Comparison of ENCODE assay signal across 34 mouse cellular contexts in the genomic region with DNA sequence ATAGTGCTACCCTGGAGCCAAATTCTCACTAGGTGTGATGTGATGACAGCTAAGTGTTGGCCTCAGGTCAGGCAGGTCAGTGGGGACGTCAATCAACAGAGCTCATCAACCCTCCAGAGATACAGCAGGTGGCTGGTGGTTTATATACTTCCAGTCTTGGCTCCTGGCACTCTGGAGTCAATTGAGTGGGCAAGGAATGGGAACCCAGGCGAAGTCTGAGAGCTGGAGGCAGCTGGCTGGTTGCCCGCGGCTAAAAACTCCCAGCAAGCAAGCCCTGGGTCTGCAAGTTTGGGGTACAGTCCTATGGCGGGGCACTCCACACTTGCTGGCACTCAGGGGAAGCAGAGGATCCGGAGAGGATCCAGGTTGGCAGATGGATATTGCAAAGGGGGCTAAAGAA. TPM values are rescaled to one million over a fixed set of nuclear protein-coding genes. Genes with fewer than 3 reads are reported as not detected.
DNase-seq lines count a peak whose midpoint lies in the region; ATAC-seq and TF ChIP-seq lines count a peak whose summit lies in the region.
"Had no signal": no experiment of that assay in that cellular context is flagged by ENCODE, and none has a peak within 500 bp of the region (broad histone marks: within the 10 kb centered on the region; RNA-seq: fewer than 3 reads in every experiment).

No protein-coding gene starts in this region.

- no peaks in the 10 kb centered on the region for H3K9me3 ChIP-seq in forebrain, embryonic 15.5 days
- no peaks in the 10 kb centered on the region for H3K9me3 ChIP-seq in forebrain, embryonic 16.5 days (ENCODE audit: control insufficient read depth, low read length)
- no peaks in the 10 kb centered on the region for H3K9me3 ChIP-seq in heart, embryonic 13.5 days
- H3K9me3 ChIP-seq in heart, embryonic 10.5 days, result no peaks in the 10 kb centered on the region
- H3K9me3 ChIP-seq in kidney, postnatal 0 days (replicated peaks; ENCODE audit: low read length), result no peaks in the 10 kb centered on the region
- H3K9me3 ChIP-seq: hindbrain, embryonic 15.5 days; intestine, embryonic 15.5 days; kidney, embryonic 15.5 days; limb, embryonic 10.5 days; limb, embryonic 15.5 days; liver, embryonic 13.5 days; neural tube, embryonic 12.5 days had no signal

- no peak for DNase-seq in heart, embryonic 10.5 days (ENCODE audit: low spot score)
- no peak for DNase-seq in kidney, postnatal 0 days (ENCODE audit: low spot score)
- DNase-seq in kidney, postnatal 25 days, result no peak
- DNase-seq: adrenal gland, postnatal 14 days; cerebellum, adult 11-12 months; cerebellum, postnatal 36 days; forebrain, postnatal 0 days; gastrocnemius, postnatal 25 days; heart, postnatal 4 days; kidney, postnatal 4 days; liver, embryonic 13.5 days; lung, adult 18-20 months; right cerebral cortex, adult 18-20 months; spleen, adult 18-20 months; thymus, postnatal 14 days had no signal

- H3K36me3 ChIP-seq in forebrain, embryonic 15.5 days, result 0 out of 2 replicates have a peak, but pooled peaks cover 6% of the 10 kb centered on the region
- peaks cover 5% of the 10 kb centered on the region; the same call in 1 of the 2 replicates for H3K36me3 ChIP-seq in forebrain, embryonic 16.5 days (ENCODE audit: control insufficient read depth, insufficient read depth)
- peaks cover 41% of the 10 kb centered on the region for H3K36me3 ChIP-seq in heart, embryonic 13.5 days
- H3K36me3 ChIP-seq in heart, embryonic 10.5 days, result peaks cover 36% of the 10 kb centered on the region
- 0 out of 2 replicates have a peak, but pooled peaks cover 12% of the 10 kb centered on the region for H3K36me3 ChIP-seq in kidney, postnatal 0 days (ENCODE audit: insufficient read depth, low read length)
- H3K36me3 ChIP-seq: hindbrain, embryonic 15.5 days; intestine, embryonic 15.5 days; liver, embryonic 13.5 days had no signal

- no peak for ATAC-seq in forebrain, embryonic 15.5 days (replicated peaks)
- ATAC-seq in forebrain, embryonic 16.5 days, result no peak
- no peak for ATAC-seq in heart, embryonic 13.5 days (ENCODE audit: extremely low read depth, insufficient number of reproducible peaks, low FRiP score, low TSS enrichment)
- ATAC-seq in kidney, postnatal 0 days (replicated peaks; ENCODE audit: low FRiP score, low read depth), result no peak
- no peak for ATAC-seq in megakaryocyte-erythroid progenitor cell, adult 5-6 weeks (replicated peaks; ENCODE audit: low FRiP score, low TSS enrichment, poor library complexity, severe bottlenecking)
- ATAC-seq: CD4-positive, CD25-positive, alpha-beta regulatory T cell, adult 4 months; forebrain, postnatal 0 days; intestine, embryonic 15.5 days; lung, postnatal 0 days; midbrain, embryonic 16.5 days had no signal

- no peak overlapping the region for H3K9ac ChIP-seq in forebrain, embryonic 15.5 days (replicated peaks)
- no peak overlapping the region for H3K9ac ChIP-seq in forebrain, embryonic 16.5 days (replicated peaks; ENCODE audit: low read depth, low read length)
- no peak overlapping the region for H3K9ac ChIP-seq in heart, embryonic 13.5 days
- H3K9ac ChIP-seq in kidney, postnatal 0 days (ENCODE audit: low read depth, low read length), result no peak overlapping the region
- H3K9ac ChIP-seq: forebrain, postnatal 0 days; hindbrain, embryonic 15.5 days; intestine, embryonic 15.5 days; kidney, embryonic 15.5 days; limb, embryonic 15.5 days; liver, embryonic 13.5 days; neural tube, embryonic 12.5 days had no signal

- H3K27ac ChIP-seq in forebrain, embryonic 15.5 days (replicated peaks), result peak overlapping the region; percentile 16; the same call in 1 of the 2 replicates
- H3K27ac ChIP-seq in forebrain, embryonic 16.5 days (ENCODE audit: low read length), result no peak overlapping the region
- H3K27ac ChIP-seq in heart, embryonic 13.5 days (replicated peaks), result no peak overlapping the region
- H3K27ac ChIP-seq in heart, embryonic 10.5 days, result no peak overlapping the region
- H3K27ac ChIP-seq in kidney, postnatal 0 days, result 0 out of 2 replicates have a peak overlapping the region, but pooled peaks have one; percentile 5
- H3K27ac ChIP-seq: hindbrain, embryonic 15.5 days; intestine, embryonic 15.5 days; kidney, embryonic 15.5 days; limb, embryonic 10.5 days; limb, embryonic 15.5 days; liver, embryonic 13.5 days; neural tube, embryonic 12.5 days had no signal

- 72% methylated on average over 6 of the region's 6 CpGs for WGBS in forebrain, embryonic 15.5 days
- WGBS in forebrain, embryonic 16.5 days, result 70% methylated on average over 6 of the region's 6 CpGs
- WGBS in heart, embryonic 13.5 days, result 83% methylated on average over 6 of the region's 6 CpGs
- 78% methylated on average over 6 of the region's 6 CpGs for WGBS in heart, embryonic 10.5 days
- 88% methylated on average over 6 of the region's 6 CpGs for WGBS in kidney, postnatal 0 days

- no peaks in the 10 kb centered on the region for H3K27me3 ChIP-seq in forebrain, embryonic 15.5 days
- H3K27me3 ChIP-seq in forebrain, embryonic 16.5 days (replicated peaks; ENCODE audit: control insufficient read depth, insufficient read depth, low read length), result no peaks in the 10 kb centered on the region
- no peaks in the 10 kb centered on the region for H3K27me3 ChIP-seq in heart, embryonic 13.5 days (replicated peaks)
- no peaks in the 10 kb centered on the region; the same call in 1 of the 2 replicates for H3K27me3 ChIP-seq in heart, embryonic 10.5 days (ENCODE audit: insufficient read depth, poor library complexity, severe bottlenecking)
- H3K27me3 ChIP-seq in kidney, postnatal 0 days (ENCODE audit: insufficient read depth, low read length), result no peaks in the 10 kb centered on the region
- H3K27me3 ChIP-seq: hindbrain, embryonic 15.5 days; intestine, embryonic 15.5 days; kidney, embryonic 15.5 days; limb, embryonic 15.5 days; neural tube, embryonic 12.5 days had no signal

- TF ChIP-seq CTCF in kidney, postnatal 0 days (IDR thresholded peaks at IDR 0.05; ENCODE audit: low read depth), result no peak

- H3K4me1 ChIP-seq in forebrain, embryonic 15.5 days, result peaks cover 37% of the 10 kb centered on the region
- peaks cover 29% of the 10 kb centered on the region for H3K4me1 ChIP-seq in forebrain, embryonic 16.5 days (replicated peaks; ENCODE audit: control insufficient read depth, insufficient read depth, low read length)
- peaks cover 49% of the 10 kb centered on the region for H3K4me1 ChIP-seq in heart, embryonic 13.5 days
- peaks cover 17% of the 10 kb centered on the region for H3K4me1 ChIP-seq in heart, embryonic 10.5 days
- H3K4me1 ChIP-seq in kidney, postnatal 0 days (replicated peaks; ENCODE audit: insufficient read depth, low read length), result peaks cover 18% of the 10 kb centered on the region
- H3K4me1 ChIP-seq: megakaryocyte, embryonic 14.5 days had no signal

- no peak overlapping the region for H3K4me3 ChIP-seq in forebrain, embryonic 15.5 days
- H3K4me3 ChIP-seq in forebrain, embryonic 16.5 days (replicated peaks; ENCODE audit: low read length), result no peak overlapping the region
- peak overlapping the region; percentile 64 for H3K4me3 ChIP-seq in heart, embryonic 13.5 days
- H3K4me3 ChIP-seq in heart, embryonic 10.5 days, result no peak overlapping the region
- no peak overlapping the region for H3K4me3 ChIP-seq in kidney, postnatal 0 days (replicated peaks; ENCODE audit: low read depth, low read length)
- H3K4me3 ChIP-seq: hindbrain, embryonic 15.5 days; intestine, embryonic 15.5 days; kidney, embryonic 15.5 days; limb, embryonic 10.5 days; limb, embryonic 15.5 days; liver, embryonic 13.5 days; megakaryocyte, embryonic 14.5 days; myocyte; neural tube, embryonic 12.5 days had no signal

- H3K4me2 ChIP-seq in forebrain, embryonic 15.5 days (replicated peaks), result no peak overlapping the region
- H3K4me2 ChIP-seq in forebrain, embryonic 16.5 days (ENCODE audit: low read length), result no peak overlapping the region
- peak overlapping the region; percentile 70 for H3K4me2 ChIP-seq in heart, embryonic 13.5 days
- H3K4me2 ChIP-seq in kidney, postnatal 0 days (ENCODE audit: low read length), result no peak overlapping the region
- H3K4me2 ChIP-seq: hindbrain, embryonic 15.5 days; intestine, embryonic 15.5 days; kidney, embryonic 15.5 days; limb, embryonic 15.5 days; liver, embryonic 13.5 days; neural tube, embryonic 12.5 days had no signal

RNA-seq across cellular contexts. Expression of a gene that starts 9.1 kb away (rescaled TPM):
- polyA plus RNA-seq in forebrain, embryonic 15.5 days (2015; fragmentation: Nextera tagmentation; extraction: Ambion mirVana), result 23.7 and 23.8 TPM in 2 replicates
- polyA plus RNA-seq in forebrain, embryonic 16.5 days (2015; fragmentation: Nextera tagmentation; extraction: Ambion mirVana), result 20.3 and 26.1 TPM in 2 replicates
- polyA plus RNA-seq in heart, embryonic 13.5 days (2015; fragmentation: Nextera tagmentation; extraction: Ambion mirVana), result 38.3 and 38.5 TPM in 2 replicates
- 24.7 and 25.5 TPM in 2 replicates for polyA plus RNA-seq in heart, embryonic 10.5 days (2016; fragmentation: Nextera tagmentation; extraction: Ambion mirVana)
- polyA plus RNA-seq in kidney, postnatal 0 days (2015; fragmentation: Nextera tagmentation; extraction: Ambion mirVana), result 52.2 and 52.6 TPM in 2 replicates
- not detected in 2 replicates for total RNA-seq in megakaryocyte-erythroid progenitor cell, adult 5-6 weeks (2014; fragmentation: Nextera tagmentation)
- not detected in 2 replicates for total RNA-seq in megakaryocyte-erythroid progenitor cell, adult 5-6 weeks (2017)
- polyA plus RNA-seq: CD4-positive, CD25-positive, alpha-beta regulatory T cell, adult 4 months had no signal

RNA-seq across cellular contexts. Expression of a gene that starts 59.7 kb away (rescaled TPM):
- 0.52 and 1.3 TPM in 2 replicates for polyA plus RNA-seq in forebrain, embryonic 15.5 days (2015; fragmentation: Nextera tagmentation; extraction: Ambion mirVana)
- 0.45 and 0.67 TPM in 2 replicates for polyA plus RNA-seq in forebrain, embryonic 16.5 days (2015; fragmentation: Nextera tagmentation; extraction: Ambion mirVana)
- 0.06 and 0.33 TPM in 2 replicates for polyA plus RNA-seq in heart, embryonic 13.5 days (2015; fragmentation: Nextera tagmentation; extraction: Ambion mirVana)
- 0.11 and 0.16 TPM in 2 replicates for polyA plus RNA-seq in heart, embryonic 10.5 days (2016; fragmentation: Nextera tagmentation; extraction: Ambion mirVana)
- polyA plus RNA-seq in kidney, postnatal 0 days (2015; fragmentation: Nextera tagmentation; extraction: Ambion mirVana), result 0.09 TPM in 1 of 2 replicates, not detected in the other
- total RNA-seq in megakaryocyte-erythroid progenitor cell, adult 5-6 weeks (2014; fragmentation: Nextera tagmentation), result not detected in 2 replicates
- total RNA-seq in megakaryocyte-erythroid progenitor cell, adult 5-6 weeks (2017), result not detected in 2 replicates
- total RNA-seq: adrenal gland, postnatal 14 days; gastrocnemius, postnatal 25 days; heart, postnatal 4 days had no signal
- polyA plus RNA-seq: CD4-positive, CD25-positive, alpha-beta regulatory T cell, adult 4 months; embryonic facial prominence, embryonic 11.5 days; heart, postnatal 0 days; limb, embryonic 10.5 days; liver, embryonic 13.5 days; stomach, embryonic 16.5 days; urinary bladder, adult 2 months had no signal

Comparison
In these comparisons a context has a peak if more than half of its experiments do, and no peak if none do; other contexts are left out.
1. H3K27ac ChIP-seq: peak in forebrain, embryonic 15.5 days (single experiment) and kidney, postnatal 0 days (single experiment); none in forebrain, embryonic 16.5 days (single experiment), heart, embryonic 13.5 days (single experiment) and heart, embryonic 10.5 days (single experiment).